Mouse (Mus musculus): Measurements from ENCODE around the gene Sh3pxd2a. TPM values are rescaled to one million over a fixed set of nuclear protein-coding genes. Genes with fewer than 3 reads are reported as not detected.

Gene Sh3pxd2a
- total and polyA plus RNA-seq, 3 experiments, result 3.9 to 11.3 TPM; not detected in 1

- DNase-seq (ENCODE audit: low read depth, low spot score), result peak; percentile 72
- Histone ChIP-seq H3K9ac (ENCODE audit: control insufficient read depth, low read depth, low read length, poor library complexity, severe bottlenecking) (peak overlapping the region; percentile 78), H3K4me3 (ENCODE audit: control insufficient read depth in 1 of 2, insufficient read depth in 1 of 2, low read depth in 2 of 2, low read length in 2 of 2) (peak overlapping the region; percentile 54 to 60), H3K27ac (ENCODE audit: control insufficient read depth, low read depth, low read length) (peak overlapping the region; percentile 97), H3K9me3 (replicated peaks; ENCODE audit: insufficient read depth, low read length) (no peaks in the 10 kb centered on the region), H3K36me3 (ENCODE audit: control insufficient read depth in 1 of 2, insufficient read depth in 2 of 2, low read length in 2 of 2) (peaks cover 0 to 23% of the 10 kb centered on the region in 2 experiments; a peak in 2 of 4 replicates), H3K4me1 (ENCODE audit: control insufficient read depth in 1 of 2, insufficient read depth in 2 of 2, low read length in 2 of 2) (peaks cover 18 to 30% of the 10 kb centered on the region in 2 experiments), H3K79me2 (ENCODE audit: control insufficient read depth, insufficient read depth, low read length, poor library complexity) (peaks cover 3% of the 10 kb centered on the region; the same call in 1 of the 2 replicates), H3K27me3 (ENCODE audit: control insufficient read depth in 1 of 2, insufficient read depth in 2 of 2, low read length in 2 of 2) (no peaks in the 10 kb centered on the region)
- TF ChIP-seq MAFK (IDR thresholded peaks at IDR 0.05; ENCODE audit: borderline replicate concordance, low read depth, low read length) (no peak), NELFE (IDR thresholded peaks at IDR 0.05; ENCODE audit: low read depth, low read length) (no peak), EP300 (IDR thresholded peaks at IDR 0.05; ENCODE audit: low read depth in 1 of 2, low read length in 2 of 2) (0 out of 4 replicates have a peak, but pooled peaks of 1 of the 2 experiments have one; percentile 4), TBP (IDR thresholded peaks at IDR 0.05; ENCODE audit: low read depth, low read length) (peak; percentile 22), ZC3H11A (IDR thresholded peaks at IDR 0.05; ENCODE audit: low read depth, low read length) (no peak), MYB (IDR thresholded peaks at IDR 0.05; ENCODE audit: low read depth, low read length) (no peak)
Observed at GRCm38 (mm10) chr19:47511294-47511675, 47.1 kb upstream of the Sh3pxd2a start.

- Histone ChIP-seq H3K79me2 (ENCODE audit: control insufficient read depth, insufficient read depth, low read length, poor library complexity) (peaks cover 3% of the 10 kb centered on the region; the same call in 1 of the 2 replicates), H3K4me1 (ENCODE audit: control insufficient read depth in 1 of 2, insufficient read depth in 2 of 2, low read length in 2 of 2) (peaks cover 18 to 30% of the 10 kb centered on the region in 2 experiments), H3K9ac (ENCODE audit: control insufficient read depth, low read depth, low read length, poor library complexity, severe bottlenecking) (peak overlapping the region; percentile 78), H3K27ac (ENCODE audit: control insufficient read depth, low read depth, low read length) (peak overlapping the region; percentile 97), H3K4me3 (ENCODE audit: control insufficient read depth in 1 of 2, insufficient read depth in 1 of 2, low read depth in 2 of 2, low read length in 2 of 2) (peak overlapping the region; percentile 54 to 60), H3K27me3 (ENCODE audit: control insufficient read depth in 1 of 2, insufficient read depth in 2 of 2, low read length in 2 of 2) (no peaks in the 10 kb centered on the region), H3K9me3 (replicated peaks; ENCODE audit: insufficient read depth, low read length) (no peaks in the 10 kb centered on the region), H3K36me3 (ENCODE audit: control insufficient read depth in 1 of 2, insufficient read depth in 2 of 2, low read length in 2 of 2) (peaks cover 0 to 23% of the 10 kb centered on the region in 2 experiments; a peak in 2 of 4 replicates)
- DNase-seq (ENCODE audit: low read depth, low spot score), result peak; percentile 91
- TF ChIP-seq MYC (IDR thresholded peaks at IDR 0.05; ENCODE audit: low read depth, low read length) (peak; percentile 43), MAX (IDR thresholded peaks at IDR 0.05; ENCODE audit: low read length) (peak; percentile 50), SMC3 (IDR thresholded peaks at IDR 0.05; ENCODE audit: low read depth, low read length) (0 out of 2 replicates have a peak, but pooled peaks have one; percentile 3), SIN3A (IDR thresholded peaks at IDR 0.05; ENCODE audit: low read length) (peak; percentile 91), MAZ (IDR thresholded peaks at IDR 0.05; ENCODE audit: low read depth, low read length) (0 out of 2 replicates have a peak, but pooled peaks have one; percentile 8), NRF1 (IDR thresholded peaks at IDR 0.05; ENCODE audit: insufficient read depth, low read depth, low read length, poor library complexity, severe bottlenecking) (peak; percentile 67), MXI1 (IDR thresholded peaks at IDR 0.05; ENCODE audit: low read depth, low read length) (peak; percentile 61), TBP (IDR thresholded peaks at IDR 0.05; ENCODE audit: low read depth, low read length) (peak; percentile 86), TCF12 (IDR thresholded peaks at IDR 0.05; ENCODE audit: low read depth, low read length) (peak; percentile 80), ZKSCAN1 (IDR thresholded peaks at IDR 0.05; ENCODE audit: low read depth, low read length) (no peak), MYB (IDR thresholded peaks at IDR 0.05; ENCODE audit: low read depth, low read length) (peak; percentile 86), MAFK (IDR thresholded peaks at IDR 0.05; ENCODE audit: borderline replicate concordance, low read depth, low read length) (peak; percentile 95), EP300 (IDR thresholded peaks at IDR 0.05; ENCODE audit: low read depth in 1 of 2, low read length in 2 of 2) (peak; percentile 73 to 89), HCFC1 (IDR thresholded peaks at IDR 0.05; ENCODE audit: low read depth, low read length) (peak; percentile 64), CHD1 (IDR thresholded peaks at IDR 0.05; ENCODE audit: low read depth, low read length) (peak; percentile 91), POLR2AphosphoS2 (IDR thresholded peaks at IDR 0.05; ENCODE audit: low read length) (no peak; the same call in 1 of the 2 replicates), ETS1 (IDR thresholded peaks at IDR 0.05; ENCODE audit: low read depth, low read length) (peak; percentile 91), E2F4 (IDR thresholded peaks at IDR 0.05; ENCODE audit: borderline replicate concordance, low read depth, low read length) (no peak), NELFE (IDR thresholded peaks at IDR 0.05; ENCODE audit: low read depth, low read length) (peak; percentile 62), CHD2 (IDR thresholded peaks at IDR 0.05; ENCODE audit: low read length) (no peak), USF2 (IDR thresholded peaks at IDR 0.05; ENCODE audit: borderline replicate concordance in 1 of 2, insufficient read depth in 1 of 2, low read depth in 1 of 2, low read length in 2 of 2) (no peak), RCOR1 (IDR thresholded peaks at IDR 0.05; ENCODE audit: low read depth, low read length) (peak; percentile 71), GATA1 (IDR thresholded peaks at IDR 0.05; ENCODE audit: low read depth, low read length) (peak; percentile 77), CTCF (IDR thresholded peaks at IDR 0.05 in 2 of 3, conservative IDR thresholded peaks at IDR 0.05 in 1 of 3; ENCODE audit: control insufficient read depth in 1 of 3, insufficient read depth in 1 of 3, low read depth in 2 of 3, low read length in 3 of 3, poor library complexity in 1 of 3, severe bottlenecking in 1 of 3) (no peak), JUND (IDR thresholded peaks at IDR 0.05; ENCODE audit: low read depth, low read length) (no peak), GABPA (IDR thresholded peaks at IDR 0.05; ENCODE audit: low read depth, low read length) (0 out of 2 replicates have a peak, but pooled peaks have one; percentile 66), BHLHE40 (IDR thresholded peaks at IDR 0.05; ENCODE audit: borderline replicate concordance, low read depth, low read length) (peak; percentile 39; the same call in 1 of the 2 replicates)
Observed at GRCm38 (mm10) chr19:47510473-47511293, 46.5 kb upstream of the Sh3pxd2a start.
